Mouse (Mus musculus): ENCODE measurements around the gene Accs.

Gene Accs

GRCm38 (mm10) chr2:93849505-93850089 is at the start of gene Accs:
Gene Accs (minus strand): TSS chr2:93849943.
- in situ Hi-C loops (cut with MboI, MseI) = loop anchor here (25.0 kb wide), 1 partner anchor 1213 kb away; no protein-coding TSS in a partner anchor

DNA sequence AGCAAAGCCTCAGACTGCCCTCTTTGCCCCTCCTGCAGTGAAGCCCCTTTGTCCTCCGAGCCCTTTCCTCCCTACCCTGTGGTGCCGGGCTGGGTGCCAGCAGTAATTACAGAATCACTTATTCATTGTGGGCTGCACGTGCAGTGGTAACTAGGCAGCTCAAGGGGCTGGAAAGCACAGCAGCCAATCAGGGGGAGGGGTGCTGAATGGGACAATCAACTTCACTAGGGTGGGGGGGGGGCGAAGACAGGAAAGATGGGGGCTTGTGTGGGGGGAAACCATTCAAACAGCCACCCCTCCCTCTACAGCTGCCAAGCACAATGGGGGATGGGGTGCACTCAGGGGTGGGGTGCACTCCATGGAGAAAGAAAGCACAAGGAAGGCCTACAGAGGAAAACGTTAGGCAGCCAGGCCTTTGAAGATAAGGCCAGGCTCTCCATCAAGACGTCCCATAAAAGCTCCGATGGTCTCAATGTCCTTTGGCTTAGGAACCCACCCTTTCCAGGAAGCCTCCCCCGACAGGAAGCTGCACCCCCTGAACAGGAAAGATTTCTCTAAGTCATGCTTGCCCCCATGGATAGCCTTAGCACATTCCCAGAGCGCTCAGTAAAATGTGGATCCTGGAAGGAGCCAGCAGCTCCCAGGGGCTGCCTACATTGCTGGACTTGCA is 42.0 kb upstream of the Accs start:
- in situ Hi-C loops (cut with MboI, MseI) = no loop called here

DNA sequence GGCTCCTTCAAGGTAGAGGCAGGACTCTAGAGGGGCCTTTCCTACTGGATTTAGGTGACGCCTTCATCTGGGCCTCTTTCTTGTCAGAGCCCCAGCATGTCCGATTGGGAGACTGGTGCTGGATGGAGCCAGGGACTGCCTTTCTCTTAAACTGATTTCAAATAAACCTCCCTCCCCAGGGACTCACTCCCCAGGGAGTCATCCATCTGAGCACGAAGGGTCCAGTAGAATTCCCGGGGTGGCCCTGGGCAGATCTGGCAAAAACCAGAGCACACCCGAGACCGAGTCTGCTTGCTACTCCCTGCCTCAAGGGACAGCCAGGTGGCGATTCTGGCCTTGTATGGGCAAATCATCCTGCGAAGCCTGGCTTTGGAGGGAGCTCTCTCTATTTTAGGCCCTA is 40.4 kb upstream of the Accs start:
- in situ Hi-C loops (cut with MboI, MseI) = no loop called here

DNA sequence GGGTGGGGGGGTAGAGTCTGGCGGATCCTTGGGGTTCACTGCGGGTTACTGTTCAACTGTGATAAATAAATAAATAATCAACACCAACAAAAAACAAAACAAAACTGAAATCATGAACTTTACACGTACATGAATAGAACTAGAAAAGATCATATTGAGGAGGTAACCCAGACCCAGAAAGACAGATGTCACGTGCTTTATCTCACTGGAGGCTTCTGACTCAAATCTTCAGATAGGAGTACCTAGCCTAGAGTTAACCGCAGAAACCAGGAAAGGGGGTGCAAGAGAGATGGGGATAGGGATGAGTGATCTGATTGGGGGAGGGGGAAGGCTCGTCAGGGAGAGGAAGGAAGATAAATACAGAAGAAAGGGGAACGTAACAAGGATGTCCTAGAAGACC is 39.3 kb upstream of the Accs start:
- in situ Hi-C loops (cut with MboI, MseI) = no loop called here

DNA sequence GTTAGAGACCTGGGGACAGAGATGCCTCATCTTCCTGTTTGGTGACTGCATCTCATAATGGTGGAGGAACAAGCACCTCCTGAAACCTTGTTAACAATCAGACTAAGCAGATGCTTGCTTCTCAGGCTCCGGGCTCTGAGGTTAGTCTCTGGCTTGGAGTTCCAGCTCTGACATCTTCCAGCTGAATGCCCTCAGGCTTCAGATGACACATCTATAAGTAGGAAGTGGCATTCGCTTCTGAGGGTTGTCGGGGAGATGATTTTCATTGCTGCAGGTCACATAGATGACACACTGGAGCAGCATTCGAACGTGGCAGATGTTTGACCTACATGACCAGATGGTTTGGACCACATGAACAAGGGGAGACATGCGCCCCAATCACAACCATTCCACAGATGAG is 38.6 kb upstream of the Accs start:
- in situ Hi-C loops (cut with MboI, MseI) = no loop called here

- in situ Hi-C loops (cut with MboI, MseI) = no loop called here
These were observed 37.5 kb upstream of the Accs start for GRCm38 (mm10) chr2:93887273-93887672.

DNA sequence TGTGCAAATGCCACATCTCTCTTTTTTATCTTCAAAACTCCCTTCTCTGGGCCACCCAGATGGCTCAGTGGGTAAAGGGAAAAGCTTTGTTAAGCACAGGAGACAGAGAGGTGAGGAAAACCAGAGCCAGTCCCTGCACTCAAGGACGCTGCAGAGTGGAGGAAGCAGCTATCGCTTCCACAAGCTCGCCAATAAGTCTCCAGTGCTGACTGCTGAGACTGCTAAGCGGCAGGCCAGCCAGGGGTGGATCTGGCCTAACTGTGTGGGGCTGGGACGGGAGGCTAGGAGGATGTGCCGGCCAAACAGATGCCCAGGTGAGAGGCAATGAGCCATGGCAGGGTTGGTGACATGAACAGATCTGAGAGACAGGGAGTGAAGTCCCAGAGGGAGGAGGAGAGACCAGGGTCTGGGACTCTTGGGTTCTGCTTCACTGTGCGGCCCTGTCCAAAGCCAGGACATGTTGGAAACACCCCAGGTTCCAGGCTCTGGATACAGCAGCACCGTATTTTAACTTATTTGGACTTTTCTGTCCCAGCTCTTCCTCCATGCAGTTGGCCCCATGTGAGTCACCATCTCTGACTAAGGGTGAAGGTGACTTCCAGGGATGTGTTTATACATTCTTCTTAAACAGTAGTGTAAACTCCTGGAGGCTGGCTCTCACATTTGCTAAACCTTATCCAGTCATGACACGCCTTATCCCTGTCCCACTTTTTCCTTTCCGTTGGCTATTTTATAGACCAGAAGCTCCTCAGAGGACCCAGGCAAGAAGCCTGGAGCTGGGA is 36.5 kb upstream of the Accs start:
- in situ Hi-C loops (cut with MboI, MseI) = no loop called here

- in situ Hi-C loops (cut with MboI, MseI) = no loop called here
These were observed 33.3 kb upstream of the Accs start for GRCm38 (mm10) chr2:93883066-93883465.

GRCm38 (mm10) chr2:93881640-93882367 is 32.1 kb upstream of the Accs start:
- in situ Hi-C loops (cut with MboI, MseI) = no loop called here

DNA sequence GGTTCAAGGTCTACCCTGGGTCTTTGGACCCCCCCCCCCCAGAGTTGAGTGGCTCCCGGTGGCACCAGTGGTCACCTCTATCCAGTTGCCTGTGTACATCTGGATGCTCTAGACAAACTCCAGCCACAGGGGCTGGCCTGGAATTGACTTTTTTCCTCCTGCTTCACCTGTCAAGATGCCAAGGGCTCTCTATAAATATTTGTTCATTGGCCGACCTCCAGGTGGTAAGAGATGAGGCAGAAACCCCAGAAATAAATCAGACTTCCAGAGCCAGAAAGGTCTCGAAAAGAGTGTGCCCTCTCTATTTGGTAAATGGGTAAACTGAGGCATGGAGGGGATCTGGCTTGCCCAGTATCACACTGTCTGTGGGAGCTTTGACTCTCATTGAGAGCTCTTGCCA is 31.2 kb upstream of the Accs start:
- in situ Hi-C loops (cut with MboI, MseI) = no loop called here

DNA sequence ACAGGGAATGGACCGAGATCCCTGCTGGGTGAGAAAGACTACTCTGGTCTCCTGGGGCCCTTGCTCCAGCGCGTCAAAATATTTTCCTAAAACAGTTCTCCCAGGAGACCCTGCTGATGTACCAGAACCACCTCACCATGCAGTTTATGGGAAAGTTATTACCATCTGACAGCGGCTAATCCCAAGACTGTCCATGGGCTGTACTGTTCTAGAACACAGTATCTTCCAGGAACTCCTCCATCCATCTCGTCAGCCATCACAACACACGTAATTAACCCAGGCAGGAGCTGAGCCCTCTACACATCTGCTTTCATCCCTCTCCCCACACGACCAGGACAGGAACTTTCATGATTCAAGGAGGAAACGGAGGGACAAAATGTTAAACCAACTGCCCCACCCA is 30.7 kb upstream of the Accs start:
- in situ Hi-C loops (cut with MboI, MseI) = no loop called here

GRCm38 (mm10) chr2:93877005-93877404 is 27.3 kb upstream of the Accs start:
- in situ Hi-C loops (cut with MboI, MseI) = no loop called here

DNA sequence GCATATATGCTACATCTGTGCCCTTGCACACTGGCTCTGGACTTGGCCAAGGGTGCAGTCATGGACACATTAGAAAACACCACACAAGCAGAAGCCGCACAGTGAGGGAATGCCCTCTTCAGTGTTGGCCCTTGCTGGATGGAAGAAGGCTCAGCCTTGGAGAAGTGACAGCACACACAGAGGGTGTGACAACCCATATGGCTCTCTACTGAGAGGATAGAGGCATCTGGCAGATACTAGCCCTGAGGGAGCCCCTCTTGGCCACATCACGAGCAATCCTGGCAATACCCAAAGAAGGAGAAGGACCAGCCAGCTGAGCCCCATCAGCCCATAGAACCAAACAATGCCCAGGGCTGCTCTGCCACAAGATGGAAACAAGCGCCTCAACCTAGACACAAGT is 24.9 kb upstream of the Accs start:
- in situ Hi-C loops (cut with MboI, MseI) = loop anchor here (25.0 kb wide), 1 partner anchor 1188 kb away; no protein-coding TSS in a partner anchor

DNA sequence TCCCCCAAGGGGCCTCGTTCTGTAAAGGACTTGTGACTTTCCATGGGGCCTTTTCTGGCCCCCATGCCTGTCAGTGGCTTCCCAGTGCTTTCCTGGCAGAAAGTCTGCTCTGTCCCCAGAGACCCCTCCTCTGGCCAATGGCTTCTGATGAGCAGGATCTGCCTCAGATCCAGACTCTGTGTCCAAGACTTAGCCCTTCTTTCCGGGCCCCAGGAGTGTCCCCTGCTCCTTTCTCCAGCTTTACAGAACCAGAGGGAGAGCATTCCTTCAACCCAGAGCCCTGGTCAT is 24.4 kb upstream of the Accs start:
- in situ Hi-C loops (cut with MboI, MseI) = loop anchor here (25.0 kb wide), 1 partner anchor 1188 kb away; no protein-coding TSS in a partner anchor

DNA sequence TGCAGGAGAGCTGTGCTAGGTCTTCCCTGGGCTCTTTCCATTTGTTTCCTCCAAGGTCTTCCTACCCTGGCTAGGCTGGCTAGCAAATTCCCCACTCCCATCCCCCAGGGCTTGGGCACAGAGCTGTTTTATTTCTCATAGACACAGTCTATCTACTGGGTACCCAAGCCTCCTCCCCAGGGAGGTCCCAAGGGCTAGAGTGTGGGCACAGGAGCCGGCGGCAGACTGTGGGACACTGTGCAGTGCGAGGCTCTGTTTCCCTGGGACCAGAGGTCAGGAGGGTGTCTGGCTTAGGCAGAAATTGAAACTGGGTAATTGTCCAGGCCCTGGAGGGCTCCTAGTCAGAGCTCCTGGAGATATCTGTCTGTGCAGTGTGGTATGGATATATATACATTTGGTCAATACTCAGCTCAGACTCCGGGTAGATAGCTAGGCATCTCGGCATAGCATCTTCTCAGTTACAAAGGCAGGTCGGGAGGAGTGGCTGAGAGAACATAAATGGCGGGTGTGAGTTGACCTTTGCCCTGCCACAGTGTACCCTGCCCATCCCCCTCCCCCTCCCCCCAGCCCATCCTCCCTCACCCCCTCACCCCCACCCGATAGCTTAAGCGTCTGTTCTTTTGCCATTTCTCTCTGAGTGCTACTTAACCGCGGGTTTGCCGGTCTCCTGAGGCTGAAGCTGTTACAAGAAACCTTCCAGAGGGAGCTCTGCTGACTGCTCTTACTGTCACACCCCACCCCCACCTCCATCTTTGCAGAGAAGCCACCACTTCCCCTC is 23.9 kb upstream of the Accs start:
- in situ Hi-C loops (cut with MboI, MseI) = loop anchor here (25.0 kb wide), 1 partner anchor 1189 kb away; no protein-coding TSS in a partner anchor

DNA sequence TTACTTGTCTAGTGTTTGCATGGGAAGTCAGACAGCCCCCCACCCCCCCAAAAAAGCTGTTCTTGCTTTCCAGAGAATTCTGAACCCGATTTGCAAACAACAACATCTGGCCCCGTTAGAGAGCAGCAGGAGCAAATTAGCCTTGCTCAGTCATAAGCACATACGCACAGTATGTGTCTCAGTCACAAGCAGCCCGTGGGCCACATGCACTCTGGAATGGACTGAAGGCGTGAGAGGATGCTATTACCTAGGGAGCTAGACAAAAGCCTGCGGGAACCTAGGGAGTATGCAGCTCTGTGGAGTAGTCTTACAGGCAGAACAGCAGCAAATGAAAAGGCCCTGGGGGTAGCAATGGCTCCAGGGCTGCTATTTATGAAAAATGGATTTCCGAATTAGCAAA is 22.5 kb upstream of the Accs start:
- in situ Hi-C loops (cut with MboI, MseI) = loop anchor here (25.0 kb wide), 1 partner anchor 1190 kb away; no protein-coding TSS in a partner anchor

GRCm38 (mm10) chr2:93871411-93871925 is 21.7 kb upstream of the Accs start:
- in situ Hi-C loops (cut with MboI, MseI) = loop anchor here (25.0 kb wide), 1 partner anchor 1191 kb away; no protein-coding TSS in a partner anchor

GRCm38 (mm10) chr2:93870842-93871241 is 21.1 kb upstream of the Accs start:
- in situ Hi-C loops (cut with MboI, MseI) = loop anchor here (25.0 kb wide), 1 partner anchor 1191 kb away; no protein-coding TSS in a partner anchor

- in situ Hi-C loops (cut with MboI, MseI) = loop anchor here (25.0 kb wide), 1 partner anchor 1193 kb away; no protein-coding TSS in a partner anchor
These were observed 19.4 kb upstream of the Accs start, which contains the start of gene Accsl for GRCm38 (mm10) chr2:93869107-93869600. Gene Accsl (minus strand): TSS chr2:93869157.

- in situ Hi-C loops (cut with MboI, MseI) = loop anchor here (25.0 kb wide), 1 partner anchor 1194 kb away; no protein-coding TSS in a partner anchor
These were observed 18.8 kb upstream of the Accs start for GRCm38 (mm10) chr2:93868566-93868965.
